Mouse (Mus musculus): Measurements from ENCODE around the gene Cpxm2.

Cpxm2 gene

GRCm38 (mm10) chr7:132013970-132014369, 140.6 kb downstream of the Cpxm2 start:
- no peak for DNase-seq

- no peak for DNase-seq
Observed at GRCm38 (mm10) chr7:132012969-132013679, 141.4 kb downstream of the Cpxm2 start.

GRCm38 (mm10) chr7:132009002-132009401, 145.5 kb downstream of the Cpxm2 start:
- no peak for DNase-seq

GRCm38 (mm10) chr7:132005996-132006696, 148.4 kb downstream of the Cpxm2 start:
- DNase-seq, result no peak

GRCm38 (mm10) chr7:131992873-131993272, 161.7 kb downstream of the Cpxm2 start:
- no peak for DNase-seq

GRCm38 (mm10) chr7:131992226-131992625, 162.3 kb downstream of the Cpxm2 start:
- no peak for DNase-seq

- DNase-seq, result no peak
Observed at GRCm38 (mm10) chr7:131989056-131989455, 165.5 kb downstream of the Cpxm2 start.

Measured in kidney, adult 18-20 months (tissue).